Mouse (Mus musculus): ENCODE data around the gene Keap1.

DNA sequence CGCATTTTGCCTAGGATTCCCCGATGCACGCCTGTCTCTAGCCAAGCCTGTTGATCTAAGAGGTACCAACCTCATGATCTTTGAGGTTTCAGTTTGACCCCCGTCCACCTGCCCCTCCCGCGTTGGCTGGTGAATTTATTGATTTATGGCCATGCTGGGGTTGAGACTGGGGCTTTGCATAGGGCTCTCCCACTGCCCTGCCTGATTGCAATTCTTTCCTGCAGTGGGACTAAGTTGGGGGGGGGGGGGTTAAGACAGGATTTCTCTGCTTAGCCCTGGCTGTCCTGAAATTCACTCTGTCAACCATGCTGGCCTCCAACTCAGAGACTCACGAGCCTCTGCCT lies 13.8 kb downstream of the Keap1 start:
- TF ChIP-seq CTCF (IDR thresholded peaks at IDR 0.05; ENCODE audit: extremely low read depth, insufficient read length, insufficient replicate concordance, low read depth, low read length) (no peak), POLR2A (IDR thresholded peaks at IDR 0.05; ENCODE audit: low read depth, low read length) (no peak)
